Mouse (Mus musculus) skeletal muscle tissue, adult 2 months (tissue): ENCODE data around the gene Usf1.

Experiments
- DNase-seq: peaks from one replicate; pipeline ENCODE4 v3.0.0-alpha.2; 2012; ENCODE audit warnings: low read depth, low spot score

The Usf1 gene

GRCm38 (mm10) chr1:171413608-171414007 lies 2.5 kb downstream of the Usf1 start:
- no peak for DNase-seq

GRCm38 (mm10) chr1:171418660-171419059 lies 7.5 kb downstream of the Usf1 start, which contains the start of gene Tstd1:
Gene Tstd1, plus strand, starts transcription at chr1:171418872.
- DNase-seq, result no peak

DNA sequence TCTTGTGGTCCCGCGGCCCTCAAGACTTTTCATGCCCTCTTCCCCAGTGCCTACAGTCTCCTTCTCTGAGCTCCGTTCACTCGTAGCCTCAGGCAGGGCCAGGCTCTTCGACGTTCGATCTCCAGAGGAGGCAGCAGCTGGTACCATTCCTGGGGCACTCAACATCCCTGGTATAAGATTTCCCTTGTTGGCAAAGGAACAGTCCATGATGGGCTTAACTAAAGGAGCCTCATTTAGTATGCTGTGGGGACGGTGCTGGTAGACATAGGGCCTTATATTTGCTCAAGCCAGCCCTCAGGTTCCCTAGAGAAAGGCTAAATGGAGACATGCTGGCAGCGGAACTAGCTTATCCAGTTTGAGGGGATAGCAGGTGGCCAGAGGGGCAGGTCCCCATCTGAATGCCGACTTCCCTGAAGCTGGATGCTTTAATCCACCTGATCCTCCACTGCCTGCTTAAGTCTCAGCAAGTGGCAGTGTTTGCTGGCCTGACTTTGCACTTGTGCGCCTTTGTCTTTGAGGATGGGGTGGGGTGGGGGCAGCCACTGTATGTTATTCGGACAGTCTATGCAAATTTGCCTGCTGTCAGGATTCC lies 8.3 kb downstream of the Usf1 start:
- no peak for DNase-seq

DNA sequence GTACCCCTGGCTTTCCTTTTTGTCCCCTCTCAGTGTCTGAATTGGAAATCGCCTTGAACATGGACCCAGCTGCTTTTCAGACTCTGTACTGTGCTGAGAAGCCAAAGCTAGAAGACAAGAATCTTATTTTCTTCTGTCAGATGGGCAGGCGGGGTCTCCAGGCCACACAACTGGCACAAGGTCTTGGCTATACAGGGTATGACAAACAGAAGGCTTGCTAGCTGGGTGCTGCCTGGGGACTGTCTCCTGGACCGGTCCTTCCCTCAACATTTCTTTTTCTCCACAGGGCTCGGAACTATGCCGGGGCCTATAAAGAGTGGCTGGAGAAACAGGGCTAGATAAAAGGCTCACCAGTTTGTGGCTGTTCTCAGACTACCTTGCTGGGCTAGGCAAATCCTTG lies 8.8 kb downstream of the Usf1 start:
- no peak for DNase-seq

DNA sequence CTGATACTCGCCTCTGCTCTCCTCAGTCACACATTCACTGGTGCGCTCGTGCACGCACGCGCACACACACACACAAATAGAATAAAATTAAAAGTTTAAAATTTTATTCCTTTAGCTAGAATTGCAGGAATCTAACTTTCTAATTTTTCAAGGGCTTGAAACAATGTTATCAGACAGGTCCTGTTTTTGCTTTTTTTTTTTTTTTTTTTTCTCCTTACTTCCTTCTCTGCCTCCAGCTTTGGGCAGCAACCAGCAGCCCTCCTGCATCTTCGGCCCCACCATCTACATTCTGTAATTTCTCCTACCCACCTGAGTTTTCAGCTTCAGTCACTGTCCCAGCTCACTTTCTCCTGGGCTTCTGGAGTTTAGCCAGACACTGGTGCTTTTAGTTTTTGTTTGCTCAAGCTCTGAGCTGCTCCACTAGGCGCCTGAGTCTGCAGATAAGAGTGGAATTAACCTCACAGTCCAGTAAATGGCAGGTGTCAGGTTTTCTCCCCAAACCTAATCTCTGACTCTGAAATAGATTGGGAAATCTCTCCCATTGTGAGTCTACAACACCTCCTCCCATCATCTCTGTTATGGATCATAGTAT lies 11.5 kb downstream of the Usf1 start:
- DNase-seq, result no peak

- DNase-seq, result no peak
Observed at GRCm38 (mm10) chr1:171424638-171425037, 13.5 kb downstream of the Usf1 start.

- DNase-seq, result no peak
Observed at GRCm38 (mm10) chr1:171425126-171425525, 14.0 kb downstream of the Usf1 start.

- DNase-seq, result no peak
Observed at GRCm38 (mm10) chr1:171432158-171432557, 21.0 kb downstream of the Usf1 start.

GRCm38 (mm10) chr1:171435288-171435814 lies 24.2 kb downstream of the Usf1 start:
- no peak for DNase-seq

DNA sequence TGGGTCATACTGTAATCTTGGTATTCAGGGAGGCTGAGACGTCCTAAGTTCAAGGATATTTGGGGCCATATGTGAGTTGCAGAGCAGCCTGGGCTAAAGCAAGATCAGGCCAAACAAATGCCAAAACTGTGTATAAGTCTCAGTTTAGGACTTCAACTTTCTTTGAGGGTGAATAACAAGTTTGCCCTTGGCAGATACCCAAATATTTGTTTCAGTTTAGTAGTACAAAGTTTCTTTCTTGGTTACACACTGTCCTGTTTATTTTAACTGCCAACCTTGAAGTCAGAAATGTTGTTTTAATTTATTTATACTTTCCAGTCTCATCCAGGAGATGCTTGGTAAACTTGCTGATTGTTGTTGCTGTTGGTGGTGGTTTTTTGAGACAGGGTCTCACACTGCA lies 24.9 kb downstream of the Usf1 start:
- DNase-seq, result no peak

- no peak for DNase-seq
Observed at GRCm38 (mm10) chr1:171437264-171438013, 26.3 kb downstream of the Usf1 start, which contains the start of gene F11r. Gene F11r, plus strand, starts transcription at chr1:171437535.

DNA sequence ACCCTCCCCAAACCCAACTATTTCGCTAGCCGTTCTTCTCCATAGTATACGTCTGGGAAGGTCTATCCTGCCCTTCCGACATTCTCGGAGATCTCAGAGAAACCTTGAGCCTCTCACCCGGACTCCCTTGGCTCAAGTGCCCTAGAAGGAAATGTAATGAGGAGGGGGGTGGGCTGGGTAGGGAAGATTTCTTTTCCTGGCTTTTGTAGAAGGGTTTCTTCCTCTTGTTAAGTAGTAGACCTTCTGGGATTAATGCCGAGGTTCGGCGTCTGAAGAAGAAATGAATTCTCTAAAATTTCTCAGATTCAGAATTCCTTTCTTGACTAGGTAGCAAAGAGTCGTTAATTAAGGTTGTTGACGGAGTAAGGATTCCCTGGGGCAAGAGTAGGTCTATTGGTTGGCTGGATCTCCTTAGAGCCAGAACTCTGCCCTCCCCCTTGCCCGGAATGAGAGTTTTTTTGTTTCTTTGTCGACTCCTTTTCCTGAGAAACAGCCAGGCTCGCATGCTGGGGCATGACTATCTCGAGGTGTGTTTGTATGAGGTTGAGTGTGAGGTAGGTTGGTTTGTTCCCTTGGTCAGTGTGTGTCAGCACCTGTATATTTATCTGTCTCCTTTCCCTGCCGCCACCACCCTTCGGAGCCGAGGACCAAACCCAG lies 27.0 kb downstream of the Usf1 start:
- DNase-seq, result no peak

DNA sequence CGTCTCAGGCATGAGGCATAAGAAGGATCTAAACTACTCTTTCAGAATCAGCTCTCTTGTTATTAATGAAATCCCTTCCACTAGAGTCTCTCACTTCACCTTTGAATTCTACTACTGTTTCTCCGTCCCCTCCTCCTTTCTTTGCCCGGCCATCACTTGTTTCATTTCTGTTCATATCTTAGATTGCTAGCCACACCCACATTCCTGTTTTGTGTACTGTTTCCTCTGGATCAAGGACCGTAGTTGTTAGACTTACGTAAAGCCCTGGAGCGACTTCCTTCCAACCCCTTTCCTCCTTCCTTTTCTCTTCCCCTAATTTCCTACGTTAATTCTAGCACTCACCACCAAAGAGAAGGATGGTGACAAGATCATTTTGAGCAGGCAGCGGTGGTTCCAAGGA lies 28.0 kb downstream of the Usf1 start:
- no peak for DNase-seq

DNA sequence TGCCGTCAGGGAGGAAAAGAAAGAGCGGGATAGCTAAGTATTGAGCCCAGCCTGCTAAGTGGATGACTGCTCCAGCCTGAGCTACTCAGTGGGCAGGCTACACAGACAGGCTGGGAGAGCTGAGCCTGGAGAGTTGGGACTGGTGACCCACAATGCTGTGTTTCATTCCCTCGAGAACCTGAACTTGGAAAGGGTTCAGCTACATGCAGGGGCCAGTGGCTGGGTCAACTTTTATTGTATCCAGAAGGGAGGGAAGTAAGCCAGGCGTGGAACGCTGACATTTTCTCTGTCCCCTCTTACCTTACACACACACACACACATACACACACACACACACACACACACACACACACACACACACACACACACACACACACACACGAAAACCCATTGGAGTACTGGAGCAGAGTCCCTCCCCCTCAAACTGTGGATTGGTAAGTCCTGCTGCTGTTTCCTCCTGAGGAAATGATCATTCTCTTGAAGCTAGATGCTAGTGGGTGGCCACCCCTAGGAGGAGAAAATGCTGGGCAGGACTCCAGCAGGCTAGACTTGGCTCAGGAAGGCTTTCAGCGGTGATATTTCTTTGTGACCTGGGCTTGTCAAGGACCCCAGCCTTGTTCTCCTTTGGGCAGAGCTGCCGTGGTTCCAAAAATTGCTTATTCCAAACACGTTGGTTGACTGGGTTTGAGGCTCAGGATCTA lies 29.1 kb downstream of the Usf1 start:
- DNase-seq, result peak; percentile 48

DNA sequence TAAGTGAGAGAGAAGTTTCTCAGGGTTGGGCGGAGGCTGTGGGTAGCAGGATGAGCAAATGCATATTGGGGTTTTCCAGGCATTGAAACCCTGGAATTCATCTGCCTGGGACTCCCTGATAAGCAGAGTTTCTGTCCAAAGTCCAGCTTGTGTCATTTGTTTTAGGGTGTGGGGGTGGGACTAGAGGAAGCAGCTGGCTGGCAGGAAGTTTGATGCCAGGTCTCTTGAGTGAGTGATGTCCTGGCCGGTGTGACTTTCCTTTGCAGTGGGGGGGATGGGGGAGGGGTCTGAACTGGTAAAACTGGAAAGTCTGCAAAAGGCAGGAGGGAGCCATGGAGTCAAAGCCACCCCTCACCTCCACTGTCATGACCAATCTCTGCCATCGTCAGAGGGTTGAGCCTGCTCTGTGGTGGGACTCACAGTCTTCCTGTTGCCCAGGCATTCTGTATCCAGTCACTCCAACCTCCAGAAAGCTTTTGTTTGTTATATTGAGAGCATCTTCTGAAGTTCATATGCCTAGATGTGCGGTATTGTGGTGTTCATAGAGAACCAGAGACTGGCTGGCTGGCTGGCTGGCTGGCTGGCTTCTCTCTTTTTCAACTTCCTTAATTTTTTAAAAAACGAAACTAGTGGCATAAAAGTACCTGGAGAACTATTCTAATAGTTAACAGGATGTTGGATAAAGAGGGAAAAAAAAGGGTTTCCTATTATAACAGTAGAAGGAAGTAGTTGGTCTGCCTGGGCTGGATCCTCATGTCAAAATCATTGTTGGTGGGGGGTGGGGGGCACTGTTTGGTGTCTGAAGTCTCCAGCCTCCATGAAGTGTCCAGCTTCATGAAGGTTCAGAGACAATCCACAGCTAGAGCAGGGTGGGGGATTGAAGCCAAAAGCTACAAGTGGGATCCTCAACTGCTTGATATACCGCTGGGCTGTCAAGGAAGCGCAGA lies 30.6 kb downstream of the Usf1 start:
- no peak for DNase-seq

GRCm38 (mm10) chr1:171442413-171442760 lies 31.3 kb downstream of the Usf1 start:
- DNase-seq, result no peak

DNA sequence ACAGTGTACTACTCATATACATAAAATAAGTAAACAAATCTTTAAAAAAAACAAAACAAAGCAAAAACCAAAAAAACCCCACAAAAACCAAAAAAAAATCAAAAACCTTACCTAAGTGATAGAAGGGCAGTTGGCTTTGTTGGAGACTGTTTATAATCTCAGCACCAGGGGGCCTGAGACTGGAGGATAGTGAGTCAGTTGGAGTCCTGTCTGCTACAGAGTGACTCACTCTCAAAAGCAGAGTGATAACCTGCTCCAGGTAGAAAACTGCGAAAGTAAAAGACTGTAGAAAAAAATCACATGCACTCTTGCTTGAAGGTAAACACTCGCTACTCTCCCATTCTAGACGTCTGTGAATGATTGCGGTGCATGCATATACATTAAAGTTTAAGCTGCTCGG lies 33.9 kb downstream of the Usf1 start:
- DNase-seq, result no peak

- no peak for DNase-seq
Observed at GRCm38 (mm10) chr1:171446854-171447253, 35.7 kb downstream of the Usf1 start.

DNA sequence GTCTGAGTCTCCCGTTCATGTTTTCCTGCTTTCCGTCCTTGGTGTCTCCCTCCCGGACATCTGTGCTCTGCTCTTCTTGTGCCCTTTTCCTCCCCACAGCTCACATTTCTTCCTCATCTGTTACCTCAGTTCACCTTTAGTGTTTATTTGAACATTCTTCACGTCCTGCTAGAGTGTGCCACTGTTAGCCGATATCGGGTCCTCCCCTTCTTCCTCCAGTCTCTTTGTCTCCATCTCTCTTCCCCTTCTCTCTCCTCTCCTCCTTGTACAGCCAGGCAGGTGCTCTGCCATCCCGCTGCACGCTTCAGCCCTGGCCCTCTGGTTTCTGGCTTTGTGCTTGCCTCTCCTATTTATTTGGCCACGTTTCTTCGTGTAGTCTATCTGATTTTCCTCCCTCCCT lies 36.6 kb downstream of the Usf1 start:
- DNase-seq, result no peak

- DNase-seq, result no peak
Observed at GRCm38 (mm10) chr1:171450062-171450461, 38.9 kb downstream of the Usf1 start.

GRCm38 (mm10) chr1:171451001-171451400 lies 39.9 kb downstream of the Usf1 start:
- no peak for DNase-seq
